Mouse (Mus musculus): Measurements from ENCODE around the gene Zfp523. TPM values are rescaled to one million over a fixed set of nuclear protein-coding genes. Genes with fewer than 3 reads are reported as not detected.

The Zfp523 gene
- total and polyA plus RNA-seq, 3 experiments, result 29.5 to 53.0 TPM; not detected in 1

DNA sequence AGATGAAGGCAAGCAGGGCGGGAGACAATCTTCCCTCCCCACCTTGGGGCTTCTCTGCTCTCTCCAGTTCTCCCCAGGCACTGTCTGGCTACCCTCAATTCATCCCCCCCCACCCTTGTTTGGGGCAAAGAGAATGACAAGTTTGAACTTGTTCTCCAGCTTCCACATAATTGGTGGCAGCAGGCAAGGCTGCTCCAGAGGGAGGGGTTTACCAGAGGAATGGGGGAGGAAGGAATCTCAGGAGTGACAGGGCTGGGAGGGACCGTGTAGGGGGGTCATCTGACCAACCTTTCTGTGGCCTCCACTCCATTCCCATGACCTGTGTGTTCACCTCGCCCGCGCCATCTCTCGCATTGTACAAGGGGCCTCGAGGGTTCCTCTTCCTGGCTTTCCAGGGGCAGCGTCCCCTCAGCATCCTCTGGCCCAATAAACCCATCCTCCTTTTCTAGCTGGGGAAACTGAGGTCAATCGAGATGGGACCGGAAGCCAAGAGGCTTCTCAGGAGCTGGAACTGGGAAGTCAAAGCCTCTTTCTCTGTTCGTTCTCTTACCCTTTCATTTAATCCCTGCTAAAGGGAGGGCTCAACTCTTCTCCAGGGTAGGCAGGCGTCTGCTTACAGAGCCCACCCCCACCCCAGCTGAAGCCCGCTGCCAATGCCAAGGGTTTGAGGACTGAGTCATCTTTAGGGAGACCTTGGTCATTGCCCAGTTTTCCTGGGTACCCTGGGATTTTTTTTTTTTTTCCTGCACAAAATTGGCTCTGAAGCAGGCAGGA is 36.3 kb upstream of the Zfp523 start:
- H3K4me1 ChIP-seq (ENCODE audit: control insufficient read depth in 1 of 2, insufficient read depth in 2 of 2, low read length in 2 of 2), result no peaks in the 10 kb centered on the region
- no peaks in the 10 kb centered on the region for H3K36me3 ChIP-seq (ENCODE audit: control insufficient read depth in 1 of 2, insufficient read depth in 2 of 2, low read length in 2 of 2)
- no peak overlapping the region for H3K4me3 ChIP-seq (ENCODE audit: control insufficient read depth in 1 of 2, insufficient read depth in 1 of 2, low read depth in 2 of 2, low read length in 2 of 2)
- H3K9ac ChIP-seq (ENCODE audit: control insufficient read depth, low read depth, low read length, poor library complexity, severe bottlenecking), result no peak overlapping the region
- peaks cover 0 to under 1% of the 10 kb centered on the region in 2 experiments; a peak in 2 of 4 replicates for H3K27me3 ChIP-seq (ENCODE audit: control insufficient read depth in 1 of 2, insufficient read depth in 2 of 2, low read length in 2 of 2)
- no peaks in the 10 kb centered on the region for H3K9me3 ChIP-seq (replicated peaks; ENCODE audit: insufficient read depth, low read length)
- H3K79me2 ChIP-seq (ENCODE audit: control insufficient read depth, insufficient read depth, low read length, poor library complexity), result no peaks in the 10 kb centered on the region
- no peak for DNase-seq (ENCODE audit: low read depth, low spot score)
- no peak overlapping the region for H3K27ac ChIP-seq (ENCODE audit: control insufficient read depth, low read depth, low read length)
- TF ChIP-seq ETS1 (IDR thresholded peaks at IDR 0.05; ENCODE audit: low read depth, low read length) (no peak), MYB (IDR thresholded peaks at IDR 0.05; ENCODE audit: low read depth, low read length) (no peak), POLR2AphosphoS5 (IDR thresholded peaks at IDR 0.05; ENCODE audit: borderline replicate concordance, low read depth, low read length) (no peak)

DNA sequence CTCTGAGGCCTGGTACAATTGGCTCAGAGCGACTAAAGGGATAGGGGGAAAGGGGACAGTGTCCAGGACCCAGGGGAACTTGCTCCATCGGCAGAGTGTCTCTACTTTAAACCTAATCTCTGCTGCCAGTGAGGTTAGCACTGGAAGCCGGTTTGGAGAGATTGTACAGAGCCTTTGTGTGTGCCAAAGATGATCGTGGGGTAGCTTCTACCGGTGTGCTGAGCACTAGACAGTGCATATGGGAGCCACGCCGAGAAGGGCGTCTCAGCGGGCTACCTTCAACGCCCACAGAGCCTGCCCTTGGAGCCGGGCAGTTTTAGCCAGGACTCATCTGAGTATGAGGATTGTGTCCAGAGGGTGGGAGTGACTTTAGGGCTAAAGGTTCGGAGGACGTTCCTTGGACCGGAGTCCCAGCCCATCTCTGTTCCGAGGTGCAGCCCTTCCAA is 35.7 kb upstream of the Zfp523 start:
- H3K9ac ChIP-seq (ENCODE audit: control insufficient read depth, low read depth, low read length, poor library complexity, severe bottlenecking), result no peak overlapping the region

DNA sequence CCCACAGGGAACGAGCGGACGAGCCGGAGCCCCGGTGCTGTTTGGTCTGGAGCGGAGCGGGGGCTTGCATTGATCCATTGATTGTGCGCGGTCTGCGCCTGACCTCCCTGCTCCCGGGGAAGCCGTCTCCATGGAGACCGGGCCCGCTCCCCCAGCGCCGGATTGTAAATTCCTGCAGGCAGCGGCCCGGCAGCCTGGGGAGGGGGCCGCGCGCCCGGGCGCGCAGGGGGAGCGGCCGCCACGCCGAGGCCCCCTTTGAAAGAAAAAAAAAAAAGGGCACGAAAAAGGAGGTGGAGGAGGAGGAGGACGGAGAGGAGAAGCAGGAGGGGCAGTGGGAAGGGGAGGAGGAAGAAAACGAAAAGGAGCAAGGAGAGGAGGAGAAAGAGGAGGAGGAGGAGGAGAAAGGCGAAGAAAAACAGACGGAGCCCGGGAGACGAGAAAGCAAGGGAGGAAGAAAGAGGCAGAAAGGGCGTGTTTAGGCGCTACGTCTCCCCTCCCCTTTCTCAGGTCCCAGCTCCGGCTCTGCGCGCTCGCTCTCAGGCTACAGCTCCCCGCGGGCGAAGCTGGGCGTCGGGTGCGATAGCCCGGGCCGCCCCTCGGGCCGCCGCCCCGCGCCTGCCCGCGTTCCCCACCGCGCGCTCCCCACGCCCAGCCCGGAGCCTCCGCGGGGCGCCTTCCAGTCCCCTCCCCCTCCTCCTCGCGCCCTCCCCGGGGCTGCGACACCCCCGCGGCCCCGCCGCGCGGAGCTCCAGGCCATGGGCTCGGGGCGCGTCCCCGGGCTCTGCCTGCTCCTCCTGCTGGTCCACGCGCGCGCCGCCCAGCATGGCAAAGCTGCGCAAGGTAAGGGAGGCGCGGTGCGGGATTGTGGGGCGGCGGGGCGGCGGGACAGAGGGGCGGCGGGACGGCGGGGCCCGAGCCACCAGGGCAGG is 34.9 kb upstream of the Zfp523 start, which contains the start of gene Scube3:
Scube3 (plus strand) TSS at position 371 of the 929 bp plus-strand sequence.
- no peak for DNase-seq (ENCODE audit: low read depth, low spot score)
- H3K9me3 ChIP-seq (replicated peaks; ENCODE audit: insufficient read depth, low read length), result no peaks in the 10 kb centered on the region
- no peaks in the 10 kb centered on the region for H3K79me2 ChIP-seq (ENCODE audit: control insufficient read depth, insufficient read depth, low read length, poor library complexity)
- no peak within 1 kb of the TSS for H3K4me3 ChIP-seq (ENCODE audit: control insufficient read depth in 1 of 2, insufficient read depth in 1 of 2, low read depth in 2 of 2, low read length in 2 of 2)
- H3K27me3 ChIP-seq (ENCODE audit: control insufficient read depth in 1 of 2, insufficient read depth in 2 of 2, low read length in 2 of 2), result no peaks in the 10 kb centered on the region; a peak in 1 of 4 replicates
- no peak within 1 kb of the TSS for H3K27ac ChIP-seq (ENCODE audit: control insufficient read depth, low read depth, low read length)
- H3K4me1 ChIP-seq (ENCODE audit: control insufficient read depth in 1 of 2, insufficient read depth in 2 of 2, low read length in 2 of 2), result no peaks in the 10 kb centered on the region
- H3K9ac ChIP-seq (ENCODE audit: control insufficient read depth, low read depth, low read length, poor library complexity, severe bottlenecking), result no peak within 1 kb of the TSS
- no peaks in the 10 kb centered on the region for H3K36me3 ChIP-seq (ENCODE audit: control insufficient read depth in 1 of 2, insufficient read depth in 2 of 2, low read length in 2 of 2)
- TF ChIP-seq USF1 (IDR thresholded peaks at IDR 0.05; ENCODE audit: low read depth, low read length) (no peak), KAT2A (conservative IDR thresholded peaks at IDR 0.05; ENCODE audit: low read depth, low read length) (no peak), CTCF (IDR thresholded peaks at IDR 0.05 in 2 of 3, conservative IDR thresholded peaks at IDR 0.05 in 1 of 3; ENCODE audit: control insufficient read depth in 1 of 3, insufficient read depth in 1 of 3, low read depth in 2 of 3, low read length in 3 of 3, poor library complexity in 1 of 3, severe bottlenecking in 1 of 3) (no peak), SIN3A (IDR thresholded peaks at IDR 0.05; ENCODE audit: low read length) (no peak), ZKSCAN1 (IDR thresholded peaks at IDR 0.05; ENCODE audit: low read depth, low read length) (no peak), ELF1 (IDR thresholded peaks at IDR 0.05; ENCODE audit: low read depth, low read length) (no peak), UBTF (IDR thresholded peaks at IDR 0.05; ENCODE audit: borderline replicate concordance, insufficient read depth, low read depth, low read length) (no peak), NELFE (IDR thresholded peaks at IDR 0.05; ENCODE audit: low read depth, low read length) (no peak), CHD1 (IDR thresholded peaks at IDR 0.05; ENCODE audit: low read depth, low read length) (no peak), MAFK (IDR thresholded peaks at IDR 0.05; ENCODE audit: borderline replicate concordance, low read depth, low read length) (no peak), EP300 (IDR thresholded peaks at IDR 0.05; ENCODE audit: low read depth in 1 of 2, low read length in 2 of 2) (no peak), MYC (IDR thresholded peaks at IDR 0.05; ENCODE audit: low read depth, low read length) (no peak), BHLHE40 (IDR thresholded peaks at IDR 0.05; ENCODE audit: borderline replicate concordance, low read depth, low read length) (no peak), POLR2A (IDR thresholded peaks at IDR 0.05; ENCODE audit: control insufficient read depth in 1 of 2, insufficient read depth in 1 of 2, low read depth in 1 of 2, low read length in 2 of 2, poor library complexity in 1 of 2) (no peak), CHD2 (IDR thresholded peaks at IDR 0.05; ENCODE audit: low read length) (no peak)

More for the DNA sequence above, 35.7 kb upstream of the Zfp523 start:
- TF ChIP-seq JUND (IDR thresholded peaks at IDR 0.05; ENCODE audit: low read depth, low read length) (no peak), SIN3A (IDR thresholded peaks at IDR 0.05; ENCODE audit: low read length) (no peak), MYC (IDR thresholded peaks at IDR 0.05; ENCODE audit: low read depth, low read length) (no peak), BHLHE40 (IDR thresholded peaks at IDR 0.05; ENCODE audit: borderline replicate concordance, low read depth, low read length) (no peak), KAT2A (conservative IDR thresholded peaks at IDR 0.05; ENCODE audit: low read depth, low read length) (no peak), HCFC1 (IDR thresholded peaks at IDR 0.05; ENCODE audit: low read depth, low read length) (no peak), GATA1 (IDR thresholded peaks at IDR 0.05; ENCODE audit: low read depth, low read length) (no peak), TCF12 (IDR thresholded peaks at IDR 0.05; ENCODE audit: low read depth, low read length) (no peak), TBP (IDR thresholded peaks at IDR 0.05; ENCODE audit: low read depth, low read length) (no peak), MYB (IDR thresholded peaks at IDR 0.05; ENCODE audit: low read depth, low read length) (no peak), MXI1 (IDR thresholded peaks at IDR 0.05; ENCODE audit: low read depth, low read length) (no peak), NRF1 (IDR thresholded peaks at IDR 0.05; ENCODE audit: insufficient read depth, low read depth, low read length, poor library complexity, severe bottlenecking) (no peak), POLR2AphosphoS2 (IDR thresholded peaks at IDR 0.05; ENCODE audit: low read length) (no peak)
- H3K9me3 ChIP-seq (replicated peaks; ENCODE audit: insufficient read depth, low read length), result no peaks in the 10 kb centered on the region
- H3K4me1 ChIP-seq (ENCODE audit: control insufficient read depth in 1 of 2, insufficient read depth in 2 of 2, low read length in 2 of 2), result no peaks in the 10 kb centered on the region
- H3K27me3 ChIP-seq (ENCODE audit: control insufficient read depth in 1 of 2, insufficient read depth in 2 of 2, low read length in 2 of 2), result no peaks in the 10 kb centered on the region; a peak in 1 of 4 replicates
- no peaks in the 10 kb centered on the region for H3K36me3 ChIP-seq (ENCODE audit: control insufficient read depth in 1 of 2, insufficient read depth in 2 of 2, low read length in 2 of 2)
- no peak overlapping the region for H3K27ac ChIP-seq (ENCODE audit: control insufficient read depth, low read depth, low read length)
- no peak for DNase-seq (ENCODE audit: low read depth, low spot score)
- no peaks in the 10 kb centered on the region for H3K79me2 ChIP-seq (ENCODE audit: control insufficient read depth, insufficient read depth, low read length, poor library complexity)
- no peak overlapping the region for H3K4me3 ChIP-seq (ENCODE audit: control insufficient read depth in 1 of 2, insufficient read depth in 1 of 2, low read depth in 2 of 2, low read length in 2 of 2)
